Mouse (Mus musculus) hindbrain, embryonic 11.5 days (tissue): ENCODE data around the gene Iars2. TPM values are rescaled to one million over a fixed set of nuclear protein-coding genes. Genes with fewer than 3 reads are reported as not detected.

Experiments used
- ATAC-seq: fragments of 200-750 bp; cut with Nextera tagmentation; 2 replicates; pipeline ENCODE4 v1.8.0; 2017; ENCODE audit warnings: mild to moderate bottlenecking, moderate TSS enrichment, moderate library complexity; ENCODE audit not compliant: low FRiP score
- DNase-seq: peaks from one replicate; pipeline ENCODE4 v3.0.0-alpha.2; 2015; ENCODE audit warnings: low spot score
- H3K27ac ChIP-seq: fragments of 300-500 bp; sonication (generic); 2 replicates; pipeline ENCODE4 v1.5.1; 2014; ENCODE audit warnings: mild to moderate bottlenecking, low read depth, low read length
- H3K27me3 ChIP-seq: fragments of 300-500 bp; sonication (generic); 2 replicates; pipeline ENCODE4 v1.6.1; 2014; ENCODE audit warnings: mild to moderate bottlenecking, low read length, moderate library complexity, mixed read lengths; ENCODE audit not compliant: control insufficient read depth, insufficient read depth
- H3K36me3 ChIP-seq: fragments of 300-500 bp; sonication (generic); 2 replicates; pipeline ENCODE4 v1.6.1; 2014; ENCODE audit warnings: mild to moderate bottlenecking, low read length, moderate library complexity, mixed read lengths; ENCODE audit not compliant: control insufficient read depth, insufficient read depth
- H3K4me1 ChIP-seq: fragments of 300-500 bp; sonication (generic); replicated peaks from 2 replicates; pipeline ENCODE4 v1.6.1; 2014; ENCODE audit warnings: low read length, mixed read lengths; ENCODE audit not compliant: control insufficient read depth, insufficient read depth
- H3K4me2 ChIP-seq: fragments of 300-500 bp; sonication (generic); replicated peaks from 2 replicates; pipeline ENCODE4 v1.6.1; 2014; ENCODE audit warnings: mild to moderate bottlenecking, low read depth, low read length
- H3K4me3 ChIP-seq: fragments of 300-500 bp; sonication (generic); 2 replicates; pipeline ENCODE4 v1.5.1; 2014; ENCODE audit warnings: low read depth, low read length
- H3K9ac ChIP-seq: fragments of 300-500 bp; sonication (generic); 2 replicates; pipeline ENCODE4 v1.6.1; 2014; ENCODE audit warnings: low read depth, low read length
- H3K9me3 ChIP-seq: fragments of 300-500 bp; sonication (generic); 2 replicates; pipeline ENCODE4 v1.6.1; 2016; ENCODE audit warnings: low read length; ENCODE audit not compliant: control insufficient read depth
- WGBS: fragments of 180-500 bp; shearing (Covaris S2); extraction: QIAGEN DNeasy Blood & Tissue Kit; methylation state at CpG from one replicate; pipeline ENCODE4 v1.1.7; 2014; 5-methylcytosine and 5-hydroxymethylcytosine counted together
- polyA plus RNA-seq: library from polyadenylated mRNA; unstranded; fragments of >200 nt; fragmentation: Nextera tagmentation; extraction: Ambion mirVana; gene quantifications from 2 replicates; pipeline ENCODE4 v1.2.1, GENCODE M21; 2014

Iars2 gene
- 19.2 and 24.5 TPM in 2 replicates for polyA plus RNA-seq

- WGBS, result under 1% methylated on average over 62 of the region's 76 CpGs
- Histone ChIP-seq H3K4me3 (peak within 1 kb of the TSS; percentile 92), H3K9me3 (no peaks in the 10 kb centered on the region), H3K4me2 (peak within 1 kb of the TSS; percentile 74), H3K27me3 (no peaks in the 10 kb centered on the region), H3K9ac (peak within 1 kb of the TSS; percentile 95), H3K36me3 (no peaks in the 10 kb centered on the region), H3K4me1 (0 out of 2 replicates have a peak, but pooled peaks cover 3% of the 10 kb centered on the region), H3K27ac (peak within 1 kb of the TSS; percentile 86)
- DNase-seq, result peak; percentile 94
- ATAC-seq, result peak; percentile 87
These were observed at the start of gene Iars2 for GRCm38 (mm10) chr1:185328721-185329610. Gene Iars2 (minus strand): TSS chr1:185329396.

- Histone ChIP-seq H3K9ac (no peak overlapping the region), H3K9me3 (no peaks in the 10 kb centered on the region), H3K4me2 (no peak overlapping the region), H3K27ac (no peak overlapping the region), H3K4me1 (no peaks in the 10 kb centered on the region), H3K36me3 (peaks cover 5% of the 10 kb centered on the region), H3K27me3 (no peaks in the 10 kb centered on the region), H3K4me3 (no peak overlapping the region)
- no peak for ATAC-seq
- 85% methylated on average over 2 of the region's 2 CpGs for WGBS
- no peak for DNase-seq
These were observed 48.2 kb upstream of the Iars2 start for GRCm38 (mm10) chr1:185377429-185377828.

- Histone ChIP-seq H3K27ac (no peak overlapping the region), H3K4me1 (no peaks in the 10 kb centered on the region), H3K27me3 (no peaks in the 10 kb centered on the region), H3K4me3 (no peak overlapping the region), H3K4me2 (no peak overlapping the region), H3K9ac (no peak overlapping the region), H3K36me3 (peaks cover 5% of the 10 kb centered on the region), H3K9me3 (no peaks in the 10 kb centered on the region)
- DNase-seq (no peak), ATAC-seq (no peak)
These were observed 47.2 kb upstream of the Iars2 start for GRCm38 (mm10) chr1:185376390-185376789.

GRCm38 (mm10) chr1:185369979-185370378, 40.8 kb upstream of the Iars2 start:
- WGBS, result 97% methylated on average over 6 of the region's 6 CpGs
- DNase-seq, result no peak
- Histone ChIP-seq H3K4me1 (no peaks in the 10 kb centered on the region), H3K4me2 (no peak overlapping the region), H3K9me3 (no peaks in the 10 kb centered on the region), H3K36me3 (no peaks in the 10 kb centered on the region; the same call in 1 of the 2 replicates), H3K27ac (no peak overlapping the region), H3K27me3 (no peaks in the 10 kb centered on the region), H3K4me3 (no peak overlapping the region), H3K9ac (no peak overlapping the region)
- no peak for ATAC-seq

GRCm38 (mm10) chr1:185367383-185367782, 38.2 kb upstream of the Iars2 start:
- H3K4me1 ChIP-seq, result 0 out of 2 replicates have a peak, but pooled peaks cover 2% of the 10 kb centered on the region
- 88% methylated on average over 6 of the region's 6 CpGs for WGBS
- ATAC-seq (no peak), DNase-seq (no peak)
- no peak overlapping the region for H3K4me2 ChIP-seq
- H3K9ac ChIP-seq, result no peak overlapping the region
- H3K36me3 ChIP-seq, result no peaks in the 10 kb centered on the region
- H3K27me3 ChIP-seq, result no peaks in the 10 kb centered on the region
- no peak overlapping the region for H3K4me3 ChIP-seq
- H3K9me3 ChIP-seq, result no peaks in the 10 kb centered on the region
- H3K27ac ChIP-seq, result no peak overlapping the region

GRCm38 (mm10) chr1:185364183-185364540, 35.0 kb upstream of the Iars2 start:
- Histone ChIP-seq H3K36me3 (no peaks in the 10 kb centered on the region), H3K4me1 (0 out of 2 replicates have a peak, but pooled peaks cover 2% of the 10 kb centered on the region), H3K27me3 (no peaks in the 10 kb centered on the region), H3K27ac (no peak overlapping the region), H3K9me3 (no peaks in the 10 kb centered on the region), H3K9ac (peak overlapping the region; percentile 32; the same call in 1 of the 2 replicates), H3K4me3 (peak overlapping the region; percentile 98), H3K4me2 (peak overlapping the region; percentile 40)
- DNase-seq (no peak), ATAC-seq (no peak)
- 61% methylated on average over 6 of the region's 6 CpGs for WGBS

GRCm38 (mm10) chr1:185363526-185364182, 34.5 kb upstream of the Iars2 start:
- WGBS, result 6% methylated on average over 22 of the region's 22 CpGs
- H3K36me3 ChIP-seq, result no peaks in the 10 kb centered on the region
- peak overlapping the region; percentile 80 for H3K27ac ChIP-seq
- ATAC-seq (peak; percentile 43), DNase-seq (peak; percentile 68)
- H3K4me2 ChIP-seq, result peak overlapping the region; percentile 40
- H3K9ac ChIP-seq, result peak overlapping the region; percentile 85
- no peaks in the 10 kb centered on the region for H3K9me3 ChIP-seq
- H3K4me1 ChIP-seq, result 0 out of 2 replicates have a peak, but pooled peaks cover 2% of the 10 kb centered on the region
- H3K4me3 ChIP-seq, result peak overlapping the region; percentile 98
- no peaks in the 10 kb centered on the region for H3K27me3 ChIP-seq

- peak; percentile 100 for DNase-seq
- peak within 1 kb of the TSS; percentile 85 for H3K9ac ChIP-seq
- no peaks in the 10 kb centered on the region for H3K36me3 ChIP-seq
- WGBS, result under 1% methylated on average over 91 of the region's 92 CpGs
- no peaks in the 10 kb centered on the region for H3K9me3 ChIP-seq
- no peaks in the 10 kb centered on the region for H3K27me3 ChIP-seq
- peak within 1 kb of the TSS; percentile 98 for H3K4me3 ChIP-seq
- H3K4me2 ChIP-seq, result peak within 1 kb of the TSS; percentile 40
- H3K4me1 ChIP-seq, result 0 out of 2 replicates have a peak, but pooled peaks cover 2% of the 10 kb centered on the region
- H3K27ac ChIP-seq, result peak within 1 kb of the TSS; percentile 80
- ATAC-seq, result peak; percentile 97
These were observed 33.7 kb upstream of the Iars2 start, which contains the start of gene Eprs for GRCm38 (mm10) chr1:185362677-185363520. Gene Eprs (plus strand): TSS chr1:185363044.
